Mouse (Mus musculus) monocyte, adult 2 months (primary cell): ENCODE measurements around the gene Thbs2.
"Not testable (repeated sequence)": the region's sequence is repeated elsewhere in the genome, so short reads cannot be mapped to it uniquely, and the experiment has no call there.

Experiments used
- DNase-seq, 2 experiments: peaks; one replicate each; pipeline ENCODE4 v3.0.0; 2022; ENCODE audit warnings: low spot score in 2 of 2, low read depth in 1 of 2

Thbs2 gene

GRCm38 (mm10) chr17:14640351-14641115, 53.5 kb downstream of the Thbs2 start:
- DNase-seq: no peak

- DNase-seq: no peak
Measured at GRCm38 (mm10) chr17:14635546-14636323, 58.3 kb downstream of the Thbs2 start.

- no peak for DNase-seq
Measured at GRCm38 (mm10) chr17:14628901-14629300, 65.1 kb downstream of the Thbs2 start.

GRCm38 (mm10) chr17:14627828-14628338, 66.2 kb downstream of the Thbs2 start:
- DNase-seq: no peak

- DNase-seq: no peak
Measured at GRCm38 (mm10) chr17:14624433-14624832, 69.6 kb downstream of the Thbs2 start.

GRCm38 (mm10) chr17:14621006-14621405, 73.0 kb downstream of the Thbs2 start:
- DNase-seq: not testable (repeated sequence)

- no peak for DNase-seq
Measured at GRCm38 (mm10) chr17:14620037-14620436, 74.0 kb downstream of the Thbs2 start.

- DNase-seq: no peak
Measured at GRCm38 (mm10) chr17:14619038-14619437, 75.0 kb downstream of the Thbs2 start.
